Mouse (Mus musculus): ENCODE results near the gene Olfr975. TPM values are rescaled to one million over a fixed set of nuclear protein-coding genes. Genes with fewer than 3 reads are reported as not detected.
"Not testable (repeated sequence)": the region's sequence is repeated elsewhere in the genome, so short reads cannot be mapped to it uniquely, and the experiment has no call there.

Olfr975 gene
- total RNA-seq (2021): not detected
- long read RNA-seq, experiment 1: 0 reads
- long read RNA-seq, experiment 2: 0 reads

DNA sequence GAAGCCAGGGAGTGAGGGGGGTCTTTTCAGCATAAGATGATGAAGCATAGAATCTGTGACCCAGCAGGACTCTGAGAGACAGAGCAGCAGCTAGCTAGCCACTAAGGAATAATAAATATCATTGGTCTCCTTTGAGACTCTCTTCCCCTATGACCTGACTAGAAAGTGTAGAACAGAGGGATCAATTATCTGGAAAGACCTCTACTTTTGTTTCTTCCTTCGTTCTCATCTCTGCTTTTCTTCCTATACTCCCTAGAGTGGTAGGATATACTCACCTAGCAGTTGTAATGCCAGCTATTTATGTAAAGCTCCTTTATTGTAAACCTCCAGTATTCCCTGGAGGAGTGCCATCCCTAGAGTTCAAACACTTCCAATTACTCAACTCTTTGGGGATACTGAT lies at the start of gene Olfr975:
Gene Olfr975 (minus strand): TSS at position 101 of the 400 bp plus-strand sequence.
- no peak for DNase-seq (ENCODE audit: low spot score in 2 of 2)

DNA sequence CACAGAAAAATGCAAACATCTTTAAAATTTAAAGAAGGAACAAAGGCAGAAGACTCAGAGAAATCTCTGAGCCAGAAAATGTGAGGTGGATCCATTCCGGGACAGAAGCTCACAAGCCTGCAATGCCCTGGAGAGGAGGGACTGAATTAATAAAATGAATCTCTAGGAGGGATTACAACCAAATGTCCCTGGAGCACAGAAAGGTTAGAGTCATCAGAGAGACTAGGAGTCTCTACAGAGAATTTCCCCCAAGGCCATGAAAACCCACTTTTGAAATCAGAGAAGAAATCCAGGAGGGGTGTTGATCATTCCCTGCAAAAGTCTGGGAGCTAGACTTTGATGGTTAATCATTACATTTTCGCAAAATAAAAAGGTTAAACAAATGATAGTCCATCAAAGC lies 40.0 kb upstream of the Olfr975 start, which contains the start of gene Olfr978:
Gene Olfr978 (plus strand): TSS at position 301 of the 400 bp plus-strand sequence.
- DNase-seq (ENCODE audit: low spot score in 2 of 2): no peak

- not testable (repeated sequence) for DNase-seq (ENCODE audit: low spot score in 2 of 2)
These were observed 24.8 kb upstream of the Olfr975 start for GRCm38 (mm10) chr9:39976581-39977145.

DNA sequence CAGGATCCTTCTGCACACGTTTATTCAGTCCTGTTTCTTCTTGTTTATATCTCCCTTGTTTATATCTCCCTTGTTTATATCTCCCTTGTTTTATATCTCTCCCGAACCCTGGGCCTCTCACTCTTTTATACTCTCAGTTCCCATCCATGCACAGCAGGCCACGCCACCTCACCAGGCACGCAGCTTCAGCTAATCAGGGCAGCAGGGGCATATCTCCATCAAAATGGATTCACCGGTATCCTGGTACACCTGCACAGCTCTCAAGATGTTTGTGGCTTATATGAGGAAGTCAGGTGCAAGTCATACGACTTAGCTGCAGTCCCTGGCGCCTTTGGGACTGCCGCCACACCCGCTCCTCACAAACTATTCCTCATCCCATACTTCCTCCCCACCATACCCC lies 9.2 kb upstream of the Olfr975 start, which contains the start of gene Olfr976:
Gene Olfr976 (minus strand): TSS at position 101 of the 400 bp plus-strand sequence.
- DNase-seq (ENCODE audit: low spot score in 2 of 2): not testable (repeated sequence)

- no peak for DNase-seq (ENCODE audit: low spot score in 2 of 2)
These were observed 14.6 kb downstream of the Olfr975 start, which contains the start of gene Olfr974 for GRCm38 (mm10) chr9:39937201-39937600. TSS of gene Olfr974 (plus strand) at chr9:39937501.

DNA sequence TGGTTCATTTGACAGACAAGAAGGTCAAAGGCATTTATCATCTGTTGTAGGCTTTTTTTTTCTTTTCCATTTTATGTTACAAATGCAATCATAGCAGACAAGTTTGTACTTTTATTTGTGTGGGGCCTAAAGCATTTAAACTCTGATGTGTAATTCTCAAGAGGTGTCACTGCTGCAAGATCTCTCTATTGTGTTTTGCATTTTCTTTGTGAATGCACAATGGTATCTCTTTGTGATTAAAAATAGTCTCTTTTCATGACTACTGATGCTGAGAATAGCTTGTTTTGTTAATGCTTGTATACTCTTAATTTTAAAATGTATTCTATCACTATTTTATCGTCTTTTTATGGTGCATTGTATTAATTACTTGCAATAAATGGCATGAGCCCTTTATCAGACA lies 23.0 kb downstream of the Olfr975 start:
- DNase-seq (ENCODE audit: low spot score in 2 of 2): not testable (repeated sequence)

GRCm38 (mm10) chr9:39927975-39928836 lies 23.6 kb downstream of the Olfr975 start:
- DNase-seq (ENCODE audit: low spot score in 2 of 2): not testable (repeated sequence)

GRCm38 (mm10) chr9:39909939-39910338 lies 41.9 kb downstream of the Olfr975 start:
- DNase-seq (ENCODE audit: low spot score in 2 of 2): no peak

GRCm38 (mm10) chr9:39907036-39907435 lies 44.8 kb downstream of the Olfr975 start, which contains the start of gene Olfr229:
TSS of gene Olfr229 (plus strand) at chr9:39907336.
- no peak for DNase-seq (ENCODE audit: low spot score in 2 of 2)

DNA sequence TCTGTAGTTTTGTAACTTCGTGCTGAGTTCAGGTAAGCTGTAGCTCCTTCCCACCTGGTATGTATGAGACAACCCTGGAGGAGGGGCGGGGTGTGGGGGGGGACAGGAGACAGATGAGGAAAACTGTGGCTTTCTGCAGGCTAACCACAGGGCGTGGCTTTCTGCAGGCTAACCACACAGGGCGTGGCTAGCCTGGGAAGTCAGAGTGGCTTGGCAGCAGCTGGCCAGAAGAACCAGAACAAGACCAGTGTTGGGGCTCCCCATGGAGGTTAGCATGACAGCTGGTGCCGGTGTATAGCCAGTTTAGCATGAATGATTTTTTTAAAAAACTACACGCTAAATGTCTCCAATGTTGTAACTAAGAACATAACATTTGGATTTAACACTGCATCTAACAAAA lies 46.7 kb downstream of the Olfr975 start:
- no peak for DNase-seq (ENCODE audit: low spot score in 2 of 2)

Other genes starting within 250 kb of the Olfr975 start
- gene Olfr149, start 244.9 kb downstream of the Olfr975 start, total RNA-seq (2021): not detected
- gene Olfr965, start 240.7 kb downstream of the Olfr975 start, total RNA-seq (2021): not detected
- not detected for gene Olfr150, start 221.1 kb downstream of the Olfr975 start, total RNA-seq (2021)
- not detected for gene Olfr967, start 205.8 kb downstream of the Olfr975 start, total RNA-seq (2021)
- not detected for gene Olfr968, start 168.8 kb downstream of the Olfr975 start, total RNA-seq (2021)
- not detected for gene Olfr969, start 161.1 kb downstream of the Olfr975 start, total RNA-seq (2021)
- gene Olfr970, start 143.2 kb downstream of the Olfr975 start, total RNA-seq (2021): not detected
- not detected for gene Olfr971, start 115.2 kb downstream of the Olfr975 start, total RNA-seq (2021)
- not detected for gene Olfr972, start 85.6 kb downstream of the Olfr975 start, total RNA-seq (2021)
- not detected for gene Olfr229, start 44.7 kb downstream of the Olfr975 start, total RNA-seq (2021)
- gene Olfr974, start 14.5 kb downstream of the Olfr975 start, total RNA-seq (2021): not detected
- not detected for gene Olfr976, start 9.1 kb upstream of the Olfr975 start, total RNA-seq (2021)
- gene Olfr978, start 40.1 kb upstream of the Olfr975 start, total RNA-seq (2021): not detected
- gene Olfr979, start 51.4 kb upstream of the Olfr975 start, total RNA-seq (2021): not detected
- gene Olfr980, start 57.5 kb upstream of the Olfr975 start, total RNA-seq (2021): not detected
- gene Olfr981, start 69.4 kb upstream of the Olfr975 start, total RNA-seq (2021): not detected
- gene Olfr982, start 121.8 kb upstream of the Olfr975 start, total RNA-seq (2021): not detected
- gene Olfr983, start 141.5 kb upstream of the Olfr975 start, total RNA-seq (2021): not detected
- not detected for gene Olfr984, start 162.2 kb upstream of the Olfr975 start, total RNA-seq (2021)
- not detected for gene Olfr985, start 178.1 kb upstream of the Olfr975 start, total RNA-seq (2021)
- not detected for gene Tmem225, start 196.1 kb upstream of the Olfr975 start, total RNA-seq (2021)
- gene Olfr986, start 228.9 kb upstream of the Olfr975 start, total RNA-seq (2021): not detected
- gene Zfp202, start 240.3 kb upstream of the Olfr975 start, total RNA-seq (2021): 1 to 10 TPM; 3.1 to 5.0 TPM